Mouse (Mus musculus) limb, embryonic 12.5 days (tissue): Measurements from ENCODE around the gene Ly6g5c. TPM values are rescaled to one million over a fixed set of nuclear protein-coding genes. Genes with fewer than 3 reads are reported as not detected.

Experiments
- ATAC-seq: fragments of 200-750 bp; cut with Nextera tagmentation; 2 replicates; pipeline ENCODE4 v1.8.0; 2017; ENCODE audit warnings: low read depth, moderate TSS enrichment; ENCODE audit not compliant: insufficient number of reproducible peaks, insufficient read depth, low FRiP score, low TSS enrichment
- H3K27ac ChIP-seq: fragments of 300-500 bp; sonication (generic); 2 replicates; pipeline ENCODE4 v1.5.1; 2016; ENCODE audit warnings: mild to moderate bottlenecking, moderate library complexity
- H3K27me3 ChIP-seq: fragments of 300-500 bp; sonication (generic); 2 replicates; pipeline ENCODE4 v1.6.1; 2016; ENCODE audit warnings: mild to moderate bottlenecking, moderate library complexity
- H3K36me3 ChIP-seq: fragments of 300-500 bp; sonication (generic); 2 replicates; pipeline ENCODE4 v1.6.1; 2016; ENCODE audit warnings: mild to moderate bottlenecking, moderate library complexity
- H3K4me1 ChIP-seq: fragments of 300-500 bp; sonication (generic); replicated peaks from 2 replicates; pipeline ENCODE4 v1.6.1; 2016
- H3K4me2 ChIP-seq: fragments of 300-500 bp; sonication (generic); 2 replicates; pipeline ENCODE4 v1.6.1; 2016; ENCODE audit warnings: mild to moderate bottlenecking, moderate library complexity
- H3K4me3 ChIP-seq: fragments of 300-500 bp; sonication (generic); replicated peaks from 2 replicates; pipeline ENCODE4 v1.5.1; 2016; ENCODE audit warnings: mild to moderate bottlenecking
- H3K9ac ChIP-seq: fragments of 300-500 bp; sonication (generic); replicated peaks from 2 replicates; pipeline ENCODE4 v1.6.1; 2016; ENCODE audit warnings: mild to moderate bottlenecking, moderate library complexity
- H3K9me3 ChIP-seq: fragments of 300-500 bp; sonication (generic); 2 replicates; pipeline ENCODE4 v1.6.1; 2016; ENCODE audit warnings: mild to moderate bottlenecking, moderate library complexity
- WGBS: fragments of 180-500 bp; shearing (Covaris S2); methylation state at CpG from one replicate; pipeline ENCODE4 v1.1.7; 2016; 5-methylcytosine and 5-hydroxymethylcytosine counted together
- polyA plus RNA-seq: library from polyadenylated mRNA; unstranded; fragments of >200 nt; fragmentation: Nextera tagmentation; extraction: Ambion mirVana; gene quantifications from 2 replicates; pipeline ENCODE4 v1.2.1, GENCODE M21; 2016

Gene Ly6g5c
- polyA plus RNA-seq, 1 experiment from 2014 or later = not detected

DNA sequence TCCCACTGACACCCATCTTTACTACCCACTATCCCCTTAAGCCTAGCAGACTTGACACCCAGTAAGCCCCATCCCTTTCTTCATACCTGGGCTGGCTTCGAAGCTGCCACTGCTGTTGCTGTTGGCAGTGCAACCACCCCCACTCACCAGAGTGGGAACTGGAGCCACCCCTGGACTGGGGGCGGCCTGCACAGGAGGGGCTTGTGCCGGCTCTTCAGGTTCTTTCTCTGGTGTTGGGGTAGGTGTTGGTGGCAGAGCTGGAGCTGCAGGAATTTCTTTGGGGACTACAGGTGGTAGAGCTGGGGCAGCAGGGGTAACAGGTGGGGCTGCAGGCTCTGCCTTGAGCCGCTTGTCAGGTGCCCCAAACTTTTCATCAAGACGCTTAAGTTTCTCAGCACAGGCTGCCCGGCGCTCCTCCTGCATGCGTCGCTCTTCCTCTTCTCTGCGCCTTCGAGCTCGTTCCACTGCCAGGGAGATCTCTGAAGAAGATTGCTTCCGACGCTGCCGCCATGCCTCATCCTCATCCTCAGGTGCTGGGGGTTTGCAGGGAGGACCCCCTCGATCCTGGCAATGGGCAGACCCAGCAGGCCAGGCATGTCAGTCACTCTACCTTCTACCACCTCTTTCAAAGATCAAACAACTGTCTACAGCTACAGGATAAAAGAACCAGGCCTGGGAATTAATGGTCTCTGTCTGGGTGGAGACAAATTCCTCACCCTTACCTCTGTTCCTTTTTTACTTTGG lies 50.9 kb downstream of the Ly6g5c start:
- H3K9me3 ChIP-seq = no peaks in the 10 kb centered on the region
- no peak overlapping the region for H3K9ac ChIP-seq
- WGBS = 93% methylated on average over 16 of the region's 16 CpGs
- H3K36me3 ChIP-seq = peaks cover 88% of the 10 kb centered on the region
- no peak overlapping the region for H3K4me2 ChIP-seq
- H3K27me3 ChIP-seq = no peaks in the 10 kb centered on the region
- no peak overlapping the region for H3K27ac ChIP-seq
- peaks cover 23% of the 10 kb centered on the region for H3K4me1 ChIP-seq
- no peak for ATAC-seq
- H3K4me3 ChIP-seq = no peak overlapping the region

- ATAC-seq = no peak
- Histone ChIP-seq H3K36me3 (peaks cover 82% of the 10 kb centered on the region), H3K9ac (no peak overlapping the region), H3K4me3 (no peak overlapping the region), H3K4me1 (peaks cover 19% of the 10 kb centered on the region), H3K27me3 (no peaks in the 10 kb centered on the region), H3K9me3 (no peaks in the 10 kb centered on the region), H3K27ac (no peak overlapping the region), H3K4me2 (no peak overlapping the region)
- 79% methylated on average over 7 of the region's 7 CpGs for WGBS
These were observed 51.6 kb downstream of the Ly6g5c start for GRCm38 (mm10) chr17:35159638-35160037.

- WGBS = 82% methylated on average over 11 of the region's 11 CpGs
- Histone ChIP-seq H3K27ac (no peak overlapping the region), H3K4me1 (peaks cover 20% of the 10 kb centered on the region)
These were observed 53.3 kb downstream of the Ly6g5c start for GRCm38 (mm10) chr17:35161421-35161820.

More at GRCm38 (mm10) chr17:35161421-35161820, 53.3 kb downstream of the Ly6g5c start:
- H3K27me3 ChIP-seq = no peaks in the 10 kb centered on the region
- H3K4me3 ChIP-seq = no peak overlapping the region
- no peaks in the 10 kb centered on the region for H3K9me3 ChIP-seq
- H3K9ac ChIP-seq = no peak overlapping the region
- no peak overlapping the region for H3K4me2 ChIP-seq
- ATAC-seq = no peak
- H3K36me3 ChIP-seq = peaks cover 64% of the 10 kb centered on the region

Other genes with a start within 250 kb of the Ly6g5c start
- gene Cfb, start 245.8 kb upstream of the Ly6g5c start, polyA plus RNA-seq = 1.4 and 3.0 TPM in 2 replicates
- 9.3 and 10.8 TPM in 2 replicates for gene Zbtb12, start 228.8 kb upstream of the Ly6g5c start, polyA plus RNA-seq
- 0.18 TPM in 1 of 2 replicates, not detected in the other for gene Gm20547, start 226.2 kb upstream of the Ly6g5c start, polyA plus RNA-seq
- gene C2, start 210.0 kb upstream of the Ly6g5c start, polyA plus RNA-seq = 0.84 and 1.1 TPM in 2 replicates
- gene Ehmt2, start 209.8 kb upstream of the Ly6g5c start, polyA plus RNA-seq = 114 TPM in 2 replicates
- gene Slc44a4, start 193.8 kb upstream of the Ly6g5c start, polyA plus RNA-seq = not detected in 2 replicates
- 16.2 and 18.9 TPM in 2 replicates for gene Neu1, start 177.0 kb upstream of the Ly6g5c start, polyA plus RNA-seq
- gene Hspa1b, start 149.0 kb upstream of the Ly6g5c start, polyA plus RNA-seq = 0.19 TPM in 1 of 2 replicates, not detected in the other
- gene Gm20481, start 138.4 kb upstream of the Ly6g5c start, polyA plus RNA-seq = not detected in 2 replicates
- gene Hspa1a, start 136.1 kb upstream of the Ly6g5c start, polyA plus RNA-seq = 1.9 and 2.0 TPM in 2 replicates
- 1.0 and 1.1 TPM in 2 replicates for gene Hspa1l, start 135.6 kb upstream of the Ly6g5c start, polyA plus RNA-seq
- 222 and 234 TPM in 2 replicates for gene Lsm2, start 126.4 kb upstream of the Ly6g5c start, polyA plus RNA-seq
- 169 and 171 TPM in 2 replicates for gene Vars, start 107.3 kb upstream of the Ly6g5c start, polyA plus RNA-seq
- gene Vwa7, start 91.7 kb upstream of the Ly6g5c start, polyA plus RNA-seq = 0.10 and 0.13 TPM in 2 replicates
- gene Sapcd1, start 80.3 kb upstream of the Ly6g5c start, polyA plus RNA-seq = 3.2 and 3.3 TPM in 2 replicates
- 2.9 and 3.4 TPM in 2 replicates for gene Msh5, start 61.5 kb upstream of the Ly6g5c start, polyA plus RNA-seq
- gene Clic1, start 58.3 kb upstream of the Ly6g5c start, polyA plus RNA-seq = 194 and 195 TPM in 2 replicates
- gene Ddah2, start 49.2 kb upstream of the Ly6g5c start, polyA plus RNA-seq = 489 and 492 TPM in 2 replicates
- not detected in 2 replicates for gene Ly6g6c, start 42.9 kb upstream of the Ly6g5c start, polyA plus RNA-seq
- gene Mpig6b, start 42.1 kb upstream of the Ly6g5c start, polyA plus RNA-seq = 0.68 and 0.76 TPM in 2 replicates
- 1.3 and 2.5 TPM in 2 replicates for gene Ly6g6e, start 31.4 kb upstream of the Ly6g5c start, polyA plus RNA-seq
- gene Ly6g6d, start 30.2 kb upstream of the Ly6g5c start, polyA plus RNA-seq = 0.68 and 1.0 TPM in 2 replicates
- 0.44 and 0.66 TPM in 2 replicates for gene Ly6g6f, start 22.7 kb upstream of the Ly6g5c start, polyA plus RNA-seq
- gene Abhd16a, start 19.0 kb upstream of the Ly6g5c start, polyA plus RNA-seq = 74.5 and 75.3 TPM in 2 replicates
- 1.1 and 1.3 TPM in 2 replicates for gene Ly6g5b, start 7.1 kb downstream of the Ly6g5c start, polyA plus RNA-seq
- 22.4 and 23.7 TPM in 2 replicates for gene Gpank1, start 13.2 kb downstream of the Ly6g5c start, polyA plus RNA-seq
- 266 and 270 TPM in 2 replicates for gene Csnk2b, start 13.8 kb downstream of the Ly6g5c start, polyA plus RNA-seq
- gene D17H6S53E, start 18.1 kb downstream of the Ly6g5c start, polyA plus RNA-seq = 7.1 and 10.1 TPM in 2 replicates
- gene Apom, start 23.8 kb downstream of the Ly6g5c start, polyA plus RNA-seq = 0.61 and 0.70 TPM in 2 replicates
- gene Bag6, start 26.9 kb downstream of the Ly6g5c start, polyA plus RNA-seq = 70.4 TPM in 2 replicates
- gene Prrc2a, start 56.6 kb downstream of the Ly6g5c start, polyA plus RNA-seq = 212 and 231 TPM in 2 replicates
- gene Aif1, start 67.8 kb downstream of the Ly6g5c start, polyA plus RNA-seq = 4.7 and 4.9 TPM in 2 replicates
- 5.6 and 6.0 TPM in 2 replicates for gene Lst1, start 80.2 kb downstream of the Ly6g5c start, polyA plus RNA-seq
- 0.49 and 0.64 TPM in 2 replicates for gene Ltb, start 86.2 kb downstream of the Ly6g5c start, polyA plus RNA-seq
- gene Tnf, start 93.7 kb downstream of the Ly6g5c start, polyA plus RNA-seq = not detected in 2 replicates
- gene Lta, start 97.1 kb downstream of the Ly6g5c start, polyA plus RNA-seq = not detected in 2 replicates
- 0.45 and 1.1 TPM in 2 replicates for gene Gm16181, start 112.6 kb downstream of the Ly6g5c start, polyA plus RNA-seq
- gene Atp6v1g2, start 125.4 kb downstream of the Ly6g5c start, polyA plus RNA-seq = 4.3 and 4.8 TPM in 2 replicates
- 13.3 and 15.5 TPM in 2 replicates for gene Nfkbil1, start 127.5 kb downstream of the Ly6g5c start, polyA plus RNA-seq
- 620 and 638 TPM in 2 replicates for gene Ddx39b, start 133.5 kb downstream of the Ly6g5c start, polyA plus RNA-seq
- gene H2-D1, start 154.5 kb downstream of the Ly6g5c start, polyA plus RNA-seq = 17.8 and 18.8 TPM in 2 replicates
- 0.13 TPM in 1 of 2 replicates, not detected in the other for gene H2-Q1, start 212.1 kb downstream of the Ly6g5c start, polyA plus RNA-seq
- gene H2-Q2, start 234.0 kb downstream of the Ly6g5c start, polyA plus RNA-seq = 0.45 and 0.88 TPM in 2 replicates